Mouse (Mus musculus): ENCODE data around the gene Mad1l1.
A peak's percentile ranks its signal among the peaks of the same experiment; 100 is the strongest.

Mad1l1 gene

DNA sequence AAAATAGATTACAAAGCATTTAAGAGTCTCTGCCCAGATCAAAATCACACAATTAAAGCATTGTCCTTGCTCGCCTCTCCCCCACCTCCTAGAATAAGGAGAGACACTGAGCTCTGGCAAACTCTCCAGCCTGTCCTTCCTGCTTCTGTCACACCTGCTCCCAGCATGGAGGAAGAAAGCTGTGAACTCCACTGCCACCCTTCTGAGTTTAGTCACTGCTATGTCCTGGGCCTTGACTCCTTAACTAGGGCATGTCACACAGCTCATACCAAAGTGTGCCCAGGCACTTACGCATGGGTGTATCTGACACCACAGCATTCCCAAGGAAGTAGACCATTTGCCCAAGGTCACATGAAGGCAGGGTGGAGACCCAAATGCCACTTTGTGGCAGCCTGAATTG, 275.9 kb downstream of the Mad1l1 start:
- DNase-seq (ENCODE audit: low spot score): no peak

DNA sequence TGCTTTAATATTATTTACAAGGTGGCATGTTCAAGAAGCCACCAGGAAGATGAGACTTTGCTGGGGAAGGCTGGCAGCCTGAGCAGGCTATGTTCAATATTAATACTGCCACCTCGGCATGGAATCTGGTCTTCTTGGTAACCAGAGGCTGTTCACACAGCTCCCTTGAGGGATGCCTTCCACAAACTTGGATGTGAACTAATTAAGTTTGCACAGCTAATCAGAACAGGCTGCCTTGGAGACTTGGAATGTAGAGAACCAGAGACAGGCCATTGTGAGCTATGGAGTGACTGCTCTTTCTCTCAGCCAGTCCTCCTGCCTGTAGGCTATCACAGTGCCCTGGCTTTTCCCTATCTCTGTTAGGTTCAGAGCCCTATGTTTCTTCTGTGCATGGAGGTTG, 278.4 kb downstream of the Mad1l1 start:
- DNase-seq (ENCODE audit: low spot score): peak; percentile 79

DNA sequence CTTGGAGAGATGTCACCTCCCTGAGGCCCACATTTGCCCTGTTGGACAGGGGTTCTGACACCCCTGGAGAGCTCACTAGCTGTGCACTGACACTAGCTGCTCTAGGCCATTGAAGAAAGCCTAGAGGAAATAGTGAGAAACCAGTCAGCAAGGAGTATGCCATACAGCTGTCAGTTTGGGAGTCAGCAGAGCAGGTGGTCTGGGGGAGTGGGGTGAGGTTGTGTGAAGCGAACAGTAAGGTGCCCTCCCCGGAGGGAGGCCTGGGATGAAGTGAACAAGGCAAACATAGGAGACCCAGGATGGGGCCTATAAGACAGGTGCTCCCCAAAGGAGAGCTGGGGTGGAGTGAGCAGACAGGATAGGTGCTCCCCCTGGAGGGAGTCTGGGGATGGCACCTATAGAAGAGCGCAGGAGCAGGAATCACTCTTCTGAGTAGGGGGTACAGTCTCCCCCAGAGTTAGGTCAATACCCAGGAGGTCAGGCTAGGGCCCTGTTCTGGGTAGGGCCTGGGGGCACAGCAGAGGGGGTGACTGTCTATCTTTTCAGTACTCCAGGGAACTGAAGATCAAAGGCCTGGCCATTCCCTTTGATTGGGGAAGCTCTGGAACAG, 279.2 kb downstream of the Mad1l1 start:
- no peak for DNase-seq (ENCODE audit: low spot score)

DNA sequence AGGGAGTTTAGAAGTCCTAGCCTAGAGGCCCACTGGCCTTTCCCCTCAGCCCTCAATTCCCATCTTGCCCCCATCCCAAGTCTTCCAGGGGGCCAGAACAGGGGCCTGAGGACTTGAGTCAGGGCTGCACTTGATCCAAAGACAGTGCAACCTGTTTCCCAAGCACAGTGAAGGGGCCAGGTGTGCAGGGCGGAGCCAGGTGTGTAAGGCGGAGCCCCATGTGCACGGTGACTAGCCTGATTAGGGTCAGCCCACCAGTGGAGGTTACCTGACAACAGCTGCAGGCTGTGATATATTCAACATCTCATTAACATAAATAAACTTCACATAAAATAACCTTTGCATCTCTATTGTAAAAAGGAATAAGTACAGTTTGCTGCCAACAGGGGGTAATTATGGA, 280.3 kb downstream of the Mad1l1 start:
- DNase-seq (ENCODE audit: low spot score): no peak

DNA sequence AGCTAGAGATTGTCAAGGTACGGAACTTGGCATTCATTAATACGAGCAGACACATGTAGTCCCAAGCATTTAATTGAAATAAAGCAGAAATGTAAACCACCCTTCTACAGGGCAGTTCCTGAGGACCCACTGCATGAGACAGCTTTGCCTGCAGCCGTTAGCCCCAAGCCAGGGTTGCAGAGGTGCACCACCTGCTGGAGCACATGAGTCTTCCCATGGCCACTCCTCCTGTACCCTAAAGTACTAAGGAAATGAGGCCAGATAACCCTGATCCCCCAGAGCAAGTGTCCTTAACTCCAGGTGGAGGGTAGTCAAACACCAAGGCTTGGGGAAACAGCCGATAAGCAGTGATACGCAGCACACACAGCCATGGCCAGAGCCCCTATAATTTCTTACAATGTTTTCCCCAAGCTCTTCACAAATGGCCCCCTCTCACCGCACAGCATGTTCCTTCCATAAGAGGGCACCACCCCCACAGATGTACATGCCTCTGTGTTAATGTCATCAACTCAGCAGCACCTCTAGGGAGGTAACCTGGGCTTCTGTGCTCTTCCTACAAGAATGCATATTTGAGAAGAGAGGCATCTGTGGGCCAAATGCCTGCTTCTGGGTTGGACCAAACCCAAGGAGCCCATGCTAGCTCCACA, 283.6 kb downstream of the Mad1l1 start:
- DNase-seq (ENCODE audit: low spot score): peak; percentile 40

DNA sequence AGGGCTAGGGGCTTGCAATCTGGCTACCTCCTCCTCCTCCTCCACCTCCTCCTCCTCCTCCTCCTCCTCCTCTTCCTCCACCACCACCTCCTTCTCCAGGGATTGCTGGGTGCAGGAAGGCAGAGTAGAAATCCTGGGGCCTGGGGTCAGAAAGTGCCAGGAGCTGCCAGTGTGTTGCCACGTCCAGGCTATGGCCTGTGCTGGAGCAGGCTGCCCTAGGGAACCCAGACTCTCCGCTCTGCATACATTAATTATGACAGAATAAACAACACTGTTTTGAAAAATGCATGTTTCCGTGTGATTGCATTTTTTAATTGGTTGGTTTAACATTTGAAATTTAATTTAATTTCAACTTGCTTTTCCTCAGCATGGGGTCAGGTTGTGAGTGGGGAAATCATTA, 285.7 kb downstream of the Mad1l1 start:
- no peak for DNase-seq (ENCODE audit: low spot score)

DNA sequence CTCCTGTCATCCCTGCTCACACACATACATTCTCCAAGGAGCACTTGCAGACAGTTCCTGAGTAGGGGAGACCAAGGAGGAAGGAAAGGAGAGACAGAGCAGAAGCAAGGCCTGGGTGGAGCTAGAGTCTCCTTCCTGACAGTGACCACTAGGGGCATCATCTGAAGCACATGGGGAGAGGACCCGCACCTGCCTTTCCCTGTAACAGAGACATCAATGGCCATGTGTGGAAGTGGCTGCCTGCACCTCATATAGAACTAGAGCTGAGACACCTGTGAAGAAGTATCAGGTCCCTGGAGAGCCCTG, 286.4 kb downstream of the Mad1l1 start:
- DNase-seq (ENCODE audit: low spot score): peak; percentile 30

DNA sequence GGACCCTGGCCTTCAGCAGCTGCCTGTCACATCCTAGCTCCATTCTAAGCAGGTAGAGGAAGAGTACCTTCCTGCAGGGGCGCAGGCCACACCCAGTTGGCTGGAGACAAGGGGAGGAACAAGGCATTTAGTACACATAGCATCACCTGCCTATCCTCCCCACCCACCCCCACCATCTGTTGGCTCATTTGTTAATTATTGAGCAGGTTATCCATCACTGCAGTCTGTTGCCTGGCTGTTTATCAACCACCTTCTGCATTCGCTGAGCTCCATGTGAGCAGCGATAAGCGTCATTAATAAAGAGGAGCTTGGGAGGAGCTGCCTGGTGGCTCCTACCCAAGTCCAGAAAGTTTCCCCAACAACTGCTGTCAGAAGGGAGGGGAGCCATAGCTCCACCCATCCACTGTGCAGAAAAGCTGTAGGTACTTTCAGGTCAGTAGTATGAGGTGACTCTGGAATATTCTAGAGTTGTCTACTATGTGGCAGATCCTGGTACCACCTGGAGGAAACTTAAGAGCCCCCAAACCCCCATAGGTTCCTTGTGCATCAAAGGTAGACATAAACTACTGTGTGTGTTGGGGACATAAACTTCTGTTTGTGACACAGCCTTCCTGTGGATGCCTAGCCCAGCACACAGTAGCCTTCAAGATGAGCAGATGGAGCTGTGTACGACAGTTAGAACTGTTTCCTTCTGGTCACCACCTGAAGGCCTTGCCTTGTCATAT, 286.9 kb downstream of the Mad1l1 start:
- DNase-seq (ENCODE audit: low spot score): no peak

DNA sequence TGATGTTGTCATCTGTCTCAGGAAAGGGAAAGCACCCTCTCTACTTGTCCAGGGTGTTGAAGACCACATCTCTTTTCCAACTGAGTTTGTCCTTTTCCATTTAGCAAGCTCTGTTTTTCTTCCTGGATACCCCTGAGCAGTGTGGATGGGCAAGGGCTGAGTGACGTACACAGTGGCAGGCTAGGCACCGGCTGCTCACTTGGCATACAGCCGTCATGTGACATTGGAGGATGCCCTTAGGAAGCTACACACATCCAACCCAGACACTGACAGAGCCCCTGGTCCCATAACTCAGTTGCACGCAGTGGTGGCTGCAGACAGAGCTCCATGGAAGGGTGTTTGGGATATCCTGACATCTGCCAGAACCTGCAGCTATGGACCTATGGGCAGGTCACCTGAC, 295.0 kb downstream of the Mad1l1 start:
- no peak for DNase-seq (ENCODE audit: low spot score)

DNA sequence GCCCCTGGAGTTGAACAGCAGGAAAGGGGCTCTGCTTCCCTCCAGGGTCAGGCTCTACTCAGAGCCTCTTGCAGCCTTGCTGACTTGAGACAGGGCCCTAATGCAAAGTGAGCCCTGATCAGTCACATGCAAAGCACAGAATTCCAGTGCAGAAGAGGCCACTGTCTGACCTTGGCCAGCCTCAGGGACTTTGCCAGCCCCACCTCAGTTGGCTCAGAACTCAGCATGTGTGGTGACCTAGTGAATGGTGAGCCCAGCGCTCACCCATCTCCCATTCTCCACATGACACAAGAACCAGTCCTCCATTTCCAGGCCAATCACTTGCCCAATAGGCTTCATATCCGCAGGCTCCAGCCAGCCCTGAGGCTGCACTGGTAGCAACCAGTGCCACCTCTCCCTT, 296.1 kb downstream of the Mad1l1 start:
- DNase-seq (ENCODE audit: low spot score): no peak

DNA sequence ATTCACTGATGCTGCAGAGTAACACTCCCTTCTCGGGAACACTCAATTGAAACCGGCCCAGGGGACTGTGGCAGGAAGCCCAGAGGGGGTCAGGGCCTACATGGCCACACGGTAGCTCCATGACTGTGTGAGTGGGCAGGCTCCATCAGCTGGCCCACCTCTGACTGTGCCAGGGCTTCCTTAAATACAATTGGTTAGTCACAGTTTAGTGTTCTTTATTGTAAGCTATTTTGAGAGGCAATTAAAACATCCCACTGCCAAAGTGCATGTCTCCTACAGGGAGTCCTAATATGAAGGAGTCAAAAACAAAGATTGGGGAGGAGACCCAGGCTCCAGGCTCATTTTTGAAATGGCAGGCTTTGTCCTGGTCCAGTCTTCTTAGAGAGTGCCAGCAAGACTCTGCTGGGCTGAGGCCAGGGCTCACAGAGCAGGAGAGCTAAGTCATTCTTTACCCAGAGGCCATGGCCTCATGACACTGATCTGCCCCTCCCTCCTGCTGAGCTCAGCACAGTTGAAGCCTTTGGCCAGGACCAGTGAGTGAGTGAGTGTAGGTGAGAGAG, 297.3 kb downstream of the Mad1l1 start:
- peak; percentile 61 for DNase-seq (ENCODE audit: low spot score)

DNA sequence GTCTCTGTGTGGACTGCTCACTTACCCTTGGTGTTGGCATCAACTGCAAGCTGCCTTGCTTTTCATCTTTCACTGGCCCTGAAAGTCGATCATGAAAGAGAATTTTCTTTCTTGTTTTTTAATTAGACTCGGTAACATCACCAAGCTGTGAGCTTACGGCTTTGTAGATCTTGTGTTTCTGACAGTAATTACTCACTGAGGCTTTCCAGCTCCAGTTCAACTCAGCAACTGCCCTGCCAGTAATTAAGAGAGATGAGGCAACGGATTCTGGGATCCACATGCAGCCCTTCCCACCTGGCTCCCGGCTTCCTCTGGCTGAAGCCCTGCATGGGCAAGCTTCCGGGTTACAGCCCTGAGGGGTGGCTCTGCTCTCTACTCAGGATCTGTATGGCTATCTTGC, 298.5 kb downstream of the Mad1l1 start:
- DNase-seq (ENCODE audit: low spot score): peak; percentile 63

DNA sequence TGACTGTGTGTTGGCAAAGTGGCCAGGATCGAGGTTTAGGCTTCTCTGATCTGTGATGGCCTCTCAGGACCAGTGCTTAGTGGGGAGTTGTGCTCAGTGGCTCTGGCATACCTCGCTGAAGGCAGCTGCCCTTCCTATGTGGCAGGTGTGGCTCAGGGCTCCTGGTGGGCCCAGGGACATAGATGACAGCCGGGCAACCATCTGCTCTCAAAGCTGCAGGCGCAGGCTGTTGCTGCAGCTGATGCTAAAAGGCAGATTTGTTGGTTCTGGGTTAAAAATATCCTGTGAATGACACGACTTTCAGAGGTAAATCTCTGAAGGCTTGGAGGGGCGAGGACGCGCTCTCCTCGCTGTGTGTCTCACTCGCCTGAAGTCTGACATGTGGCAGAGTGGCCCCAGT, 299.6 kb downstream of the Mad1l1 start:
- DNase-seq (ENCODE audit: low spot score): no peak

DNA sequence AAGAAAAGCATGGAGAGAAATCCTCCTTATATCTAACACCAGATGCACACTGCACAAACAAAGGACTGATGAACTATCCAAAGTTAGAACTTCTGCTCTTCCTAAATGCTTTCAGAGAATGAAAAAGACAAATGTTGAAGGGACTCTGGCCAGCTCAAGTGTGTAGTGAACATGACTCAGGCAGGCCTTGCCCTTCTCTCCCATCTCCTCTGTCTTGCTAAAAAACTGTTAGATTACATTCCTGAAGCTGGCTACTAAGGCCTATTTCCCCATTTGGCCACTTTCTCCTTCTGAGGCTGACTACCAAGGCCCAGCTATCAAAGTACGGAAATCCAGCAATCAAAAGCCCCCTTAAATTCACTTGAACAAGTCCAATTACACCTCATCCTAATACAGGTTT, 301.7 kb downstream of the Mad1l1 start:
- no peak for DNase-seq (ENCODE audit: low spot score)

DNA sequence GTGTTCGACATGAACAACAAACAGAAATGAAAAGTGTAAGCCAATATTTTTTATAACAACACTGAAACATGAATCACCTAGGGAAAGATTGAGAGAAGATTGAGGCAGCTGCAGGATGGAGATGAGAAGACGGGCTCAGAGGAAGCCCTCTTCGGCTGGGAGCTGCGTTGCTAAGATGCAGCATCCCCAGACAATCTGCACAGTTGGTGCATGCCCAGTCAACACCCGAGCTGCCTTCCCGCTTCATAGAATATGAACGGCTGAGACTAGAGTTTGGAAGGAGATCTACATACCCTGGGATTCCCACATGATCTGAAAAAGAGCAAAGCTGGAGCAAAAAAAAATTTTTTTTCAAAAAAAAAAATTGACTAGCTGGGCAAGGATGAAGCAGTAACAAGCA, 302.6 kb downstream of the Mad1l1 start:
- no peak for DNase-seq (ENCODE audit: low spot score)

DNA sequence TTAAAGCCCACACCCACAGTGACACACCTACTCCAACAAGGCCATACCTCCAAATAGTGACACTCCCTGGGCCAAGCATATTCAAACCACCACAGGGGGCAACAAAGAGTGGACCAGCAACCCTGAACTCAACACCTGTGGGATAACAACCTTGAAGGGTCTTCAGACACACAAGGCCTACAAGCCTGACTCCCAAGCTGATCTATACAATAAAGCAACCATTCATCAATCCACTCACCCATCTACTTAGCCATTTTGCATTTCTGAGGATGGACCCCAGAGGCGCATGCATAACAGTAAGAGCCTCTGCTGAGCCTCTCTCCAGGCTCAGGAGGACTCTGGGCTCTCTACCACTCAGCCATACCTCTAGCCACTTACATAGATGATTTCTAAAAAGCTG, 304.5 kb downstream of the Mad1l1 start:
- no peak for DNase-seq (ENCODE audit: low spot score)

DNA sequence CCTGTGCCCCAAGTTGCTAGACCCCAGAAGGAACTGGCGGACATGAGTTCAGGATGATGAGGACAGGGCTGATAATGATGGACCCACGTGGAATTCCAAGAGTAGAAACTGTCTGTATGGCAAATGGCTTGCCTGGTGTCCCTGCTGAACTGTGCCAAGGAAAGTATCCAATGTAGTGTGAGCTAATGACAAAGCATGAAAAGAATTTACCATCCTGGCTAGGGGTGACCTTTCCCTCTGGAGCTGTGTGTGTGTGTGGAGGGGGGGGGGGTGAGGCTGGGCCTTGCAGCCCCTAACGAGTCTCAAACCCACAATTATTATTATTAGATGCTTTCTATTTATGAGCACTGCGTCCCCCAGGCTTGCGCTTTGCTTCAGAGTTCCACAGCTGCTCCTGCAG, 307.7 kb downstream of the Mad1l1 start:
- DNase-seq (ENCODE audit: low spot score): no peak

DNA sequence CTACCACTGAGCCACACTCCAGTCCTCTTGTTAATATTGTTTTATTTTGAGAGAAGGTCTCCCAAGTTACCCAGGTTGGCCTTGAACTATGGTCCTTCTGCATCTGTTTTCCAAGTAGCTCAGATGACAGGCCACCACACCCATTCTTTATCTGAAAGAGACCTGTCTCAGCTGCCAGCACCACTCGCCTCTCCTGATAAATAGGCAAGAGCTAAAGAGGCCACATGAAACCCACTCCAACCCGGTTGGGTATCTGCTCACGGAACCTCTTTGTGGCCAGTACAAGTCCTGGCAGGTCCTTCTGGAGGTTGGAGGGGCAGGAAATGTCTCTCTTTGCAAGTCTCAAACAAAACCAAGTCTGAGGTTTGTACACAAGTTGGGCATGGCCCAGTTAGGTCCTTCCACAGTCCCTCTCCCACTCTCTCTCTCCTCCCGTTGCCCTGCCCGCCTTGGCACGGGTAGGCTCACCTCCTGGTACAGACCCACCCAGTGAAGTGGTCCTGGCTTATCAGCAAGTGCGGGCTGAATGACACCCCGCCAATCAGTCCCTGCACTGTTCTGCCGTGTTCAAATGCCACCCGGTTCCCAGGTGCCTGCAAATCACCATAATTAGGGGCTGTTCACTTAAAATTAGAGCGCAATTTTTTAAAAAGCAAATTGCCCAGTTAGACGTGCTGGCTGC, 308.9 kb downstream of the Mad1l1 start:
- DNase-seq (ENCODE audit: low spot score): no peak

DNA sequence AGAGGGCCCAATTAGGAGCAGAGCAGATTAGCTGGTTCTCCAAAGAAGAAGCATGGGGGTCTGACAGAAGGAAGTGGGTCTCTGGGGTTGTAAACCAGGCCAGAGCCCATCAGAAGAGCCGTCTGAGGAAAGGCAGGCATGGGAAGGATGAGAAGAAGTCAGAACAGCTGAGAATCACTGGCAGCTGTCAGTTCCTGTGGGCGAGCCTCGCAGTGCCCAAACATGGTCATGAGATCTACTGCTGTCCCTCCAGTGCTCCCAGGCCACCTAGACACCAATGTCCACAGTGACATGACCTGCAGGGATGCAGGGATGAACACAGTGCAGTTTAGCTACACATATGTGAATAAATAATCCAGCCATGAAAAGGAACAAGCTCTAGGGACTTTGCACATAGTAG, 310.9 kb downstream of the Mad1l1 start:
- no peak for DNase-seq (ENCODE audit: low spot score)

DNA sequence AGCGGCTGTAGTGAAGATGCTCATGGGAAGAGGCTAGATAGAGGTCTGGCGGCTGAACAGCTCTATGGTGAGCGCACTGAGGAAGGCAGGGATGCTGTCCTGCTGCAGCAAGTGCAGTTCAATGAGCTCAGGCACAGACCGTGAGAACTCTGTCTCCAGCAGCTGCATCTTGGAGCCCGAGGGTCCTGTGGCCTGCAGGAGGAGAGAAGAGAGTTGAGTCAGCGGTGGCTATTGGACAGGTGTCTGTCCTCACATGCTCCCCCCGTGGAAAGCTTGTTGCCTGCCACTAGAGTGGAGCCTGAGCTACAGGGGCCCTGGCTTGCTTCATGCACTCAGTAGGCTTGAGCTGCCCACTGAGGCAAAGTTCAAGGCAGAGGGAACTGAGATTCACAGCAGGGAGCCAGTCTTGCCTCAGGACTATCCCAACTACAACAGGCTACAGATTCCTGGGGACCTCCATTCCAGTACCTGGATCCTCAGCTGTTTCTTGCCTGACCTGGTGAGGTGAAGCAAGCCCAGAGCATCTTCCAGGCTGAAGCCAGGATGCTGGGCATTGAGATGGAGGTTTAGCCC, 312.2 kb downstream of the Mad1l1 start:
- no peak for DNase-seq (ENCODE audit: low spot score)

DNA sequence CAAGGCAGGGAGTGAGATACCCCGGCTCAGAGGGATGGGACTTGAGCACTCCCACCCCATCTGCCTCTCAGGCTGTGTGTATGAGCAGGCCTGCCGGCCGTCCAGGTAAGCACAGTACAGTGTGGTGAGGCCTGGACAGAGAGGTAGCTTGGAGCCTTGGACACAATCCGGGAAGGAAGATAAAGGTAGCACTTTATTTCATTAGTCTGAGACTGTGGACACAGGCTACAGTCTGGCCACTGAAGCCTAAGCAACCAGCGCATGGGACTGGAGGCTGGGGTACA, 312.9 kb downstream of the Mad1l1 start:
- no peak for DNase-seq (ENCODE audit: low spot score)

DNA sequence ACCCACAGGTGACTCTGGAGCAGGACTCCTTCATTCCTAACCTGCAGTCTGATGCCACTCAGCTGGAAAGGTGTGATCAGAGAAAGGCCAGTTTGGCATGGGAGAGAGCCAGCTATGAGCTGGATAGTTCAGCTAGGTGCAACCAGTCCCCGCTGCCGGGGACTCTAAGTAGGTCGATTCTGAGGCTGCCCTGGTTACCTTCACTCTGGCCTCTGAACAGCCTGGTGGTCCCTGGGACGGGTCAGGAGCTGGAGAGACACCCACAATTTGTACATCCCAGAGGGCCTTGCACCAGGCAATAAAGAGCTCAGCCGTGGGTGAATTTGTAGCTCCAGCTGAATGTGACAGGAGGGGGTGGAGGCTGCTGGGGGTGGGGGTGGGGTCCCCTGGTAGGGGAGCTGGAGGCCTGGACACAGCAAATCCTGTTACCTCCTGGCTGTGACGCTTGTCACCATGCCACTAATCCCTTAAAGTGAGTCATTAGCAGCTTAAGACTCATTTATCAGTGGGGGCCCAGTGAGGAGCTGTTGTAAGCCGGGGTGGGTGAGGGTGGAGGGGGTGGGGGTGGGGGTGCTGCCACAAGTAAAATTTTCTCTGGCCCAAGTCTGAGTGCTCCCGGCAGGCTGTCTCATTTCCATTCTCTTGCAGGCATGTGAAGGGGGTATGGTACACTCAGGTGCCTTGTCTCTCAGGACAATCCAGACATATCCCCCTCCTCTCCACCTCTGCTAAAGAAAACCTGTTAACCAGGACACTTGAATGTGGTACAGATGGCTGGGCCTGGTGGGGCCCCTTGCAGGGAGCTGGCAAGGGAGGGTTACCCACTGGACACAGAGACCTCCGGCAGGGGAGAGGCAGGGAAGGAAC, 313.5 kb downstream of the Mad1l1 start:
- DNase-seq (ENCODE audit: low spot score): no peak

All from MN1 (cell line).